Mouse (Mus musculus): ENCODE measurements around the gene Cd80. TPM values are rescaled to one million over a fixed set of nuclear protein-coding genes. Genes with fewer than 3 reads are reported as not detected.

The Cd80 gene
- polyA plus RNA-seq (2015; fragmentation: Nextera tagmentation; extraction: Ambion mirVana) = 0.17 and 0.28 TPM in 2 replicates

DNA sequence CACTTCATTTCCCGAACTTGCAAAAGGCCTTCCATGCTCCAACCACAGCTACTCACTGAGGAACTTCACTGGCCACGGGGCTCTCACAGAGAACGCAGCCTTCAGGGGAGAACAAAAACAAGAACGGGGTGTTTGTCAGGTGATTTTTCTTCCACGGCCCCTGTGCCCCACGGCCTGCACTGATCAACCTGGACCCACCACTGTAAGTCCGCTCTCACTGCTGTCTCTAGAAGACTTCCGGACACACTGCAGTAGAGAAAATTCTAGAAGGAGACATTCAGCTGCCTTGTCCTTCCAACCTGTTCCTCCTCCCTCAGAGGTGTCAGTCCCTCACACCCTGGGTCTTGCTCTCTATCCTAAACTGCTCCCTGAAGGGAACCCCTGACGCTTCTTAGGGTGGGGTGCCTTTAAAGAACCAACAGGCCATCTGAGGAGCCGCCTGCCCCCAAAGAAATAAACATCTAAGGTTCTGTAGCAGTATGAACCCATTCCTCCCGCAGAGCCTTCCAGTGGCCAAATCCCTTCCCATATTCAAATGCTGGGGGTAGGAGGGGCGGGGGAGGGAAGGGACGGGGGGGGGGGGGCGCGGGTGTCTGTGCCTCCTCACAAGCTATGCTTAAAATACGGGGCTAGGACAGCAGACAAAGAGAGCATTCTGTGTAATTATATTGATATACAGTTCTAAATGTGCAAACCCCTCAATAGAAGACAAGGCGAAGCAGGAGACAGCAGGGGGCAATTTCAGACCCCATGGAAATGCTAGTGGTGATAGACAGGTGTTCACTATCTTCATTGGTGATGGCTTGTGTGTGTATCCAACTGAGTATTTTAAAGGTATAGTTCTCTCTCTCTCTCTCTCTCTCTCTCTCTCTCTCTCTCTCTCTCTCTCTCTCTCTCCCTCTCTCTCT lies at the start of gene Cd80:
Gene Cd80, plus strand, starts transcription at position 51 of the 908 bp plus-strand sequence.

DNA sequence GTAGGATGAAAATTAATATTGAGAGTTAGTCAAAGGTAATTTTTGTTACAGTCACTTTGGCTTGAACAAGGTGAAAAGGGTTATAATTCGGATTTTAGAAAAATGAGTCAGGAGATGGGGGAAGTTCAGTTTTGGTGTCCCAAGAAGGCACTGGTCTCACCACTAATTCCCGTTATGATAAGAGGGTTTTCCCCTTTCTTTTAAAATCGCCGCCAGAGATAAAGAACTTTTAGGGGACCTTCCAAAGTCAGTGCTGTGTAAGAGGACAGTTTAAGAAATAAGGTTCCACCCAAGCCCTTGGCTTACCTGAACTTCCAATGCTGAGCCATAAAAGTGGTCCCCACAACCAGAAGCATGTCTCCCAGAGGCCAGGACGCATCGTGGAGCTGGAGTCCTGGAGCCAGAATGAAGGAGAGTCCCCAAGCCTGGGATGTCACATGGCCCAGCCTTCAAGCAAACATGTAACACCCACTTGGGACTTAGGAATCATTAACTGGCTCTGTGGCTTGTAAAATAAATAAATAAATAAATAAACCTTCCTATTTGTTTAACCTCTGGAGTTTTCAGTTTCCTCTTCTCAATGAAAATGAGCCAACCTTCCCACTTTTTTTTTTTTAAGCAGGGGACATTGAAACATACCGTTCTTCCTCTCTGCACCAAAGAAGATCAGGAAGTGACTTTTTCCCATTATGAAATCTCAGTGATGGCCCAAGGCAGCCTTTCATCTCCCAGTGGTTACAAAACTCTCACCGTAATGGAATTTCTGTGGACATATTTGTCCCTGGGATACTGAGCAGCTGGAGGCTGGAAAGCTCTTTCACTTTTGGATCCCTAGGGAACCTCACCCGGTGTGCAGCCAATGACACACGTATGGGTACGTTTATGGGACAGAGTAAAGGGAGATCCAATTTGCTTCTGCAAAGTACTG lies 22.6 kb upstream of the Cd80 start, which contains the start of gene Pla1a:
Gene Pla1a, minus strand, starts transcription at position 648 of the 928 bp plus-strand sequence.

DNA sequence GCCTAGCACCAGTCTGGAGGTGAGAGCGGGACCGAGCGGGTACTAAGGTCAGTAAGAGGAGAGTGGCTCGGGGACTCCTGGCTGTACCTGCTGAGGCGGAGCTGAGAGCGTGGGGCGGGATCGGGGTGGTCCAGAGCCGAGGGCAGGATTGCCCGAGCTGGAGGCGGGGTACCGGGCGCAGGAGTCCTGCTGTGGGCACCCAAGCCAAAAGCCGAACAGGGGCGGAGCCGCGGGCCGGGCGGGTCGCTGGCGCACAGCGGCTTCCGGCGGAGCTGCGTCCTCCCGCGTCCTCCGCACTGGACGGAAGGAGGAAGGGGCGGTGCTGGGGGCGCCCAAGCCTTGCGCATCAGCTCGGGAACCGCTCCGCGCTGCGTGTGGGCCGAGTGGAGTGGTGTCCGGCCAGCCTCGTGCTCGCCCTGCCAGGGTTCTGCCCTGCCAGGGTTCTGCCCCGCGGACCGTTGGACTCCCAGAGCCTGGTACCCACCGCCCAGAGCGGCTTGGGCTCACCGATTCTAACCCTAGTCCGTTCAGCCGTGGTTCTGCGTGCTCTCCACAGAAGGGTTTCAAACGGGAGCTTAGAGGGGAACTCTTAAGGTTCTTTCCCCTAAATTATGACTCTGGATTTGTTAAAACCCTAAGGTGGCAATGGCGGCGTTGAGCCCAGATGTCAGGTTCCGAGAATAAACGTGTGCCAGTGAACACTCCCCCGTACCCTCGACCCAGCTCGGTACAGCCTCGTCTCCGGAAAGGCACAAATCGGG lies 2.7 kb upstream of the Cd80 start, which contains the start of gene Adprh:
Gene Adprh, minus strand, starts transcription at position 262 of the 761 bp plus-strand sequence.

DNA sequence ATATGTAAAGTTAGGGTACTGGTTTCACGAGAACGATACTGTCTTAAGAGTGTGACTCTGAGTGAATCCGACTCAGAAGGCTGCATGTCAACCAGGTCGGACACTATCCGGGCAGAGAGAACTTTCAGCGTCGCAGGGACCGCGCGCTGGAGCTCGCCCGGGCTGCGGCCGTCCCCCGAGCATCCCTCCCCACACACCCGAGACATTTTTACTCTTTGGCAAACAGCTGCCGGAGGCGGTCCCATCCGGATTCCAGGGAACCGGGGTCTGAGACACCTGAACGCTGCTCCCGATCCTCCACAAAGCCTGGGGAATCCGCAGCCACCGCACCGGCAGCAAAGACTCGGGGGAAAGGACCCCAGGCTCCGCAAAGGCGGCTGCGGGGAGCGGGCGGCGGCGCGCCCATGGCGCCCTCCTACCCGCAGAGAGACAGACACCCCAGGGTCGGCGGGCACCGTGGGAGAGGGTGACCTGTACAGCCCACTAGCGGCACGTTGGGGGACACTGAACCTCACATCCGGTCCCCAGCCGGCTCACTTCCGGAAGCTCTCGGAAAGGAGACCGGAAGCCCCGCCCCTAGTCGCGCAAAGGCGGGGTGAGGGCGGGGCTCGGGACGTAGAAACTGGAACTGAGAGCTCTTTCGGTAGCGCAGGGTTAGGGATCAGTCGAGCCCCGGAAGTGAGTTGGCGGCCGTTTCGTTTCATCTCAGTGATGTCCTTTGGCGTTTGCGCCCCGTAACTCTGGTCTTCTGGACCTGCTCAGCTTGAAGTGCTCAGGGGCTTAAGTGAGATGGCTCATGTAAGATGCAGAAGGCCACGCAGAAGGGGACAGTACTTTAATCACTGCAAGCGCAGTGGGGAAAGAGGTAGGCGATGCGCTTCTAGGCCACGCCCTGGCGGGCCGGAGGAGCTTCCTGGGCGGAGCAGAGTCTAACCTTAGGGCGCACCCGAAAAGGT lies 67.0 kb downstream of the Cd80 start, which contains the start of gene Timmdc1:
Gene Timmdc1, minus strand, starts transcription at position 535 of the 956 bp plus-strand sequence.

Other genes with a start within 250 kb of the Cd80 start
- gene Nr1i2, start 160.7 kb upstream of the Cd80 start, polyA plus RNA-seq (2015; fragmentation: Nextera tagmentation; extraction: Ambion mirVana) = not detected in 2 replicates
- 0.86 and 0.92 TPM in 2 replicates for gene Maats1, start 113.4 kb upstream of the Cd80 start, polyA plus RNA-seq (2015; fragmentation: Nextera tagmentation; extraction: Ambion mirVana)
- 109 and 111 TPM in 2 replicates for gene Cox17, start 108.6 kb upstream of the Cd80 start, polyA plus RNA-seq (2015; fragmentation: Nextera tagmentation; extraction: Ambion mirVana)
- not detected in 2 replicates for gene Gm21987, start 108.5 kb upstream of the Cd80 start, polyA plus RNA-seq (2015; fragmentation: Nextera tagmentation; extraction: Ambion mirVana)
- gene Popdc2, start 93.4 kb upstream of the Cd80 start, polyA plus RNA-seq (2015; fragmentation: Nextera tagmentation; extraction: Ambion mirVana) = 0.11 and 0.37 TPM in 2 replicates
- gene Pla1a, start 22.4 kb upstream of the Cd80 start, polyA plus RNA-seq (2015; fragmentation: Nextera tagmentation; extraction: Ambion mirVana) = 2.2 and 2.7 TPM in 2 replicates
- 133 TPM in 2 replicates for gene Adprh, start 2.9 kb upstream of the Cd80 start, polyA plus RNA-seq (2015; fragmentation: Nextera tagmentation; extraction: Ambion mirVana)
- gene Timmdc1, start 67.1 kb downstream of the Cd80 start, polyA plus RNA-seq (2015; fragmentation: Nextera tagmentation; extraction: Ambion mirVana) = 29.1 and 29.2 TPM in 2 replicates
- 40.0 and 41.3 TPM in 2 replicates for gene Poglut1, start 94.7 kb downstream of the Cd80 start, polyA plus RNA-seq (2015; fragmentation: Nextera tagmentation; extraction: Ambion mirVana)
- gene Tmem39a, start 103.1 kb downstream of the Cd80 start, polyA plus RNA-seq (2015; fragmentation: Nextera tagmentation; extraction: Ambion mirVana) = 19.9 and 22.3 TPM in 2 replicates

All from neural tube, postnatal 0 days (tissue).